Mouse (Mus musculus) CD4-positive, CD25-positive, alpha-beta regulatory T cell, adult 2 months (primary cell): ENCODE measurements around the gene Pik3c2g.

Source experiments
- DNase-seq: peaks from one replicate; pipeline ENCODE4 v3.0.0-alpha.2; 2012; ENCODE audit warnings: low read depth, low spot score

Gene Pik3c2g

DNA sequence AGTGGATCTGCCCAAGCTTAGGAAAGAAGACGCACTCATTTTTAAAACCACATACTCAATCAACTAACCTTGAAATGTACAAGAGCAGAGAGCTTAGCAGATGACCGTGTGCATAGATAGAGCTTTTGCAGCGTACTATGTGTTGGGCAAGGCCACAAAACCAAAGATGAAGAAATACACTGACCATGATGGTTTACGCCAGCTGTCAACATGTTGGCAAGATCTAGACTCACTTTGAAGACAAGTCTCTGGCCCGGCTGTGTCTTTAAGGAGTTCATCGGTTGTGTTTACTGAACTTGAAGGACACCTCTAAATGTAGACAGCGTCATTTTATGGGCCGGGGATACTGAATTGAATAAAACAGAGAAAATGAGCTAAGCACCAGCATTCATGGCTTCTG, 254.3 kb downstream of the Pik3c2g start:
- no peak for DNase-seq

- no peak for DNase-seq
Observed at GRCm38 (mm10) chr6:139842626-139843025, 255.6 kb downstream of the Pik3c2g start.

DNA sequence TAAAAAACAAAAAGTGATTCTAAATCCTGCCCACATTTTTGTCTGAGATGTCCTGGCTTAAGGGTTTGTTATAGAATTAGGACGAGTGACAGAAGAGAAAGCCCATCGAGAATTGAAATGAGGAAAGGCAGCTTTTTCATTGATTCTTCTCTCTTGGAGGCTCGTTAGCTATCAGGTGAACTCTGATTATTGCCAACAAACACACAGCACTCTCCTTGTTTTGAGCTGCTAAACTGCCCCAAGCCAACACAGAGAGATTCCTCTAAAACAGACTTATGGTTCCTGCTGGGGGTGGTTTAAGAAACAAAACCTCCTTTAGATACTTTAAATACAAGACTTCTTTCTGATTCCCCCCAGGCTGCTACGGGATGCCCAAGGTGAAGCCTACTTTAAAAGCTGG, 256.5 kb downstream of the Pik3c2g start:
- DNase-seq: no peak

- DNase-seq: no peak
Observed at GRCm38 (mm10) chr6:139846889-139847544, 260.0 kb downstream of the Pik3c2g start.

- DNase-seq: no peak
Observed at GRCm38 (mm10) chr6:139849931-139850330, 262.9 kb downstream of the Pik3c2g start.

DNA sequence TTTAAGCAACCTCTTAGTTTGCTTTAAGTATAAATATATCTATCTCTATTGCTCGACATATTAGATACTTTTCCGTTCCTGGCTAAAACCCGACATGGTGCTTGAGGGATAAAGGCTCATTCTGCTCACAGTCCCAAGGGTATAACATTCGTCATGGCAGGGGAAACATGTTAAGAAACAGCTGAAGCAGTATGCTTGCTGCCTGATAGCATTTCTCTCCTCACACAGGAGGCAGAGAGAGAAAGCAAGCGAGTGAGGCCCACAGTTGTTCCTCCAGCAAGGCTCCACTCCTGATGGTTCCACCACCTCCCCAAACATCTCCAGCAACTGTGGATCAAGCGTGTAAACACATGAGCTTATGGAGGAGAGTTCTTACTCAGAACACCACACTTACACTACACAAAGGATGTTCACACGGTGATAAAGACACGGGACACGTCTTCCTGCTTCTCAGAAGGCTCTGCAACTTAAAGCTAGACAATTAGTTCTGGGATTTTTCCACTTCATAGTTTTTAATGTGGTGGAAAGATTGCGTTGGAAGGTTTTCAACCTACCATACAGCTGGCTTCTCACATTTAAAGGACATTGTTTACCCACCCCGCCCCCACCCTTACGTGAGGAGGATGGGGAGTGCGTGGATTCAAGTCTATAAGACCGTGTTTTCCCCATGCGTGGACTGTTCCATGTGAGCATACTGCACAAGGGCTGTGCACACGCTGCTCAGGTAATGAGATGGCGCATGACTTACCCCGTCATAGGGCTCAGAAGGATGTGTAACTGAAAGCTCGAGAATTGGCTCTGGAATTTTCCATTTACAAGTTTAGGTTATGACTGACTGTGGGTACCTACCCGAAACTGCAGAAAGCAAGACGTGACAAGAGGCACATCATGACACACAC, 264.9 kb downstream of the Pik3c2g start:
- no peak for DNase-seq

DNA sequence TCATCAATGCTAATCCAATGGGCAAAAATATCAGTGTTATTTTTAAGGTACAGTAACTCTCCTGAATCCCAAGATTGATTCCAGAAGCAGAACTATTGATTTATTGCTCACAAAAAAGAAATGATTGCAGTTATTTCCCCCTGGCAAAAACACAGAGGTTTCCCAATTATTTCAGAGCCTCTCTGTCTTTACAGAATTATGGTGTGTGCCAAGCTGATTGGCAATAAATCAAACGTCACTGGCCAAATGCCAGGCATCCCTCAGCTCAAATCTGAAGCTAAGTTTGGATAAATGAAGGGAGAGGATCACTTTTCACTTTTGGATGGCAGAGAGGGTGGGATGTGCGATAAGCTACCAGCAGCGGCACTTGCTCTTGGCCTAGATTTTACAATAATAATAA, 265.8 kb downstream of the Pik3c2g start:
- DNase-seq: no peak

- no peak for DNase-seq
Observed at GRCm38 (mm10) chr6:139860141-139860540, 273.1 kb downstream of the Pik3c2g start.

GRCm38 (mm10) chr6:139861534-139861933, 274.5 kb downstream of the Pik3c2g start:
- no peak for DNase-seq

- DNase-seq: no peak
Observed at GRCm38 (mm10) chr6:139865059-139865673, 278.1 kb downstream of the Pik3c2g start.

DNA sequence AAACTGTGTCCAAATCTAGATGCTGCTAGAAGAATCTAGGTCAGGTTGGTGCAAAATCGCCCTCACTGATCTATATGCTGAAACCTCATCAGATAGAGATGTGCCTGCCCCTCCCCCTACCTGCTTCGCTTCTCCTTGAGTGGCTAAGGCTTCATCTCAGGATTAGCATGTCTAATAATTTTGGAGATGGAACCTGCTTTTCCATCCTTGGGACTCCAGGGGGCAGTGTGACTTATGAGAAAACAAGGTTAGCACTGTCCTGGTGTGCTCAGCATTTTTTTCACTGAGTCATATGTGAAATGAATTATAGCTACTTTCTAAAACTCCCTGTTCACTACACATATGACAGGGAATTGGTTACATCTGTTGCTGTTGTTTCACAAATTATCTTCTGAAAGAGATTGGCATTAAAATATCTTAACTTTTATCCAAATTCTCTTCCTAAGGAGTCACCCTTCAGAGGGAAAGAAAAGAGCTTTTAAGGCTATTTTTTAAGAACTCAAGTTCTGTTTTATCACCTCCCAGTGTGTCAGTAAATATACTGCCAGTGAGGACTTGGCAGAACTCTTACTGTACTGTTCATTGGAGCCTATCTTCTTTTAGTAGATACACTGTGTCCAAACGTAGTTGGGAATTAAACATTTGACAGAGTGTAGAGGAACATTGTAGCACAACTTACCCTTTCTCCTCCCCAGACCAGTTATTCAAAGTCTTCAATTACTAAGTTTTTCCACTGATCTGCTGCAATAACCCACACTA, 287.6 kb downstream of the Pik3c2g start:
- no peak for DNase-seq

DNA sequence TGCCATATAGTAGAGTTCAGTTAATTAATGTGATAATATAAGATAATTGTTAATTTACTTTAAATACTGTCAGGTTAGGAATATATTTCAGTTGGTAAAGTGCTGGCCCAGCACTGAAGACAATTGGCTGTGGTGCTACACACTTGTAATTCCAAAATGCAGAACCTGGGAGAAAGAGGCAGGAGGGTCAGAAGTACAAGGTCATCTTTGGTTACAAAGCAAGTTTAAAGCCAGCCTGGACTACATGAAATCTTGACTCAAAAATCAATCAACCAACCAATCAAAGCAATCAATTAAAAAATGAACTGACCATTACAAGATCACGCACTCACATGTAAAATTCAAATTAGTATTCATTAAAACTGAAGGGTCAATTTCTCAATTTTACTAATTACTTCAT, 289.7 kb downstream of the Pik3c2g start:
- no peak for DNase-seq

GRCm38 (mm10) chr6:139877476-139878361, 290.7 kb downstream of the Pik3c2g start:
- no peak for DNase-seq

DNA sequence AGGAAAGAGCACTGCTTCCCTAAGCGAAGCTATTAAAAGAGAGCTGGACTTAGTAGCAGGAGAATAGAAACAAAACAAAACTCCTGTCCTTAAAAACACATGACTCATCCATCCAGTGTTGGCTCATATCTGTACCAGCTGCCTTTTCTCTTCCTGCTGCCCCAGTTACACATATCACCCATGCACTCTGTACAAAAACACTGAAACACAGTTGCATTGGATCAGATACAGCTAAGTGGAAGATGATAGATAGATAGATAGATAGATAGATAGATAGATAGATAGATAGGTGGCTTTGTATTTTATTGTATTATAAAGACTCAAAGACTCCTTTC, 291.3 kb downstream of the Pik3c2g start:
- no peak for DNase-seq

DNA sequence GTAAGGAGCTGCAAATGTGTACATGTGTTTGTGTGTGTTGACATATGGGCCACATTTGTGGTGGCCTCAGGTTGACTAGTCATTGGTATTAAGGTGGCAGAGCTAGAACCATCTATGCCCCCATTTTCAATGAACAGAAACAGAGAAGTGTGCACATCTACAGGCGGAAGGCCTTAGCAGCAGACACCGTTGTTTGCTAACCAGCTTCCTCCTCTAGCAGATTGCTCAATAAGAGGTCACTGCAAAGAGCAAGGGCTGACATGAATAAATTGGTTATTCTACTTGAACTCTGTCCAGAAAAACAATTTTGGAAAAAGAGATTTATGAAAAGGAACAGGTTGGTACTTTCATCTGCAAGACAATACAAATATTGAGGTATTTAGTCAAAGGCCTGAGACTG, 295.1 kb downstream of the Pik3c2g start:
- no peak for DNase-seq

GRCm38 (mm10) chr6:139887175-139887574, 300.2 kb downstream of the Pik3c2g start:
- no peak for DNase-seq

DNA sequence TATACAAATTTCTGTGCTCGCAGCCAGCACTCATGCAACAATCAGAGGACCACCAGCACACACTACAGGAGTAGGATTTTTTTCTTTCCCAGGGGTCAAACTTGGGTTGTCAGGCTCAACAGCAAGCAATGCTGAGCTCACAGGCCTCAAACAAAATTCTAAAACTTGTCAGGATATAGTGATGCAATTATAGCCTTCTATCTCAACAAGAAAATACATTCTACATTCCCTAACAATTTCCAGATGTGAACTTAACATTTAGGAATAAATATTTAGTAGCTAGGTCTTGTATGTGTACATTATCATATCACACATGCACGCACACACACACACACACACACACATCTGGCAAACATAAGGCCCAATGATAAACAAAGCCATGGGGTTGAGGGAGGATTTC, 308.6 kb downstream of the Pik3c2g start:
- DNase-seq: no peak

GRCm38 (mm10) chr6:139899630-139900151, 312.7 kb downstream of the Pik3c2g start:
- no peak for DNase-seq

GRCm38 (mm10) chr6:139901801-139902200, 314.8 kb downstream of the Pik3c2g start:
- DNase-seq: no peak

DNA sequence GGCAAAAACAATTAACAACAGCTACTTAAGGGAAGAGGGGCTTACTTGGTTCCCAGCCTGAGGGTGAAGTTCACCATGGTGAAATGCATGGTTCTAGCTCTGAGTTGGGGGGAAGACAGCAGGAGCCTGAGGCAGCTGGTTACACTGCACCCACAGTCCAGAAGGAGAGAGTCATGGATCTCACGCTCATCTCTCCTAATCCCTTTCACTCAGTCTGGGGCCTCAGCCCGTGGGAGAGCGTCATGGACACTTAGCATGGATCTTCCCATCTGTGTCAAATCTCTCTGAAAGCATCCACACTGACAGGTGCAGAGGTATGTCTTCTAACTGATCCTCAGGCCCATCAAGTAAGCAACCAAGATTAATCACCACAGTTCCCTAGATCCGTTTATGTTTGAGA, 320.1 kb downstream of the Pik3c2g start:
- DNase-seq: no peak
